Mouse (Mus musculus) embryonic facial prominence, embryonic 13.5 days (tissue): ENCODE data around the gene Hist1h2ab. TPM values are rescaled to one million over a fixed set of nuclear protein-coding genes. Genes with fewer than 3 reads are reported as not detected.
"Not testable (repeated sequence)": the region's sequence is repeated elsewhere in the genome, so short reads cannot be mapped to it uniquely, and the experiment has no call there.

Experiments
- ATAC-seq: fragments of 200-750 bp; cut with Nextera tagmentation; 2 replicates; pipeline ENCODE4 v1.8.0; 2017; ENCODE audit warnings: low read depth; ENCODE audit not compliant: insufficient number of reproducible peaks, insufficient read depth, low FRiP score, low TSS enrichment
- H3K27ac ChIP-seq: fragments of 300-500 bp; sonication (generic); 2 replicates; pipeline ENCODE4 v1.5.1; 2015; ENCODE audit warnings: moderate library complexity, mild to moderate bottlenecking, inconsistent platforms
- H3K27me3 ChIP-seq: fragments of 300-500 bp; sonication (generic); 2 replicates; pipeline ENCODE4 v1.6.1; 2015; ENCODE audit warnings: mild to moderate bottlenecking, inconsistent platforms
- H3K36me3 ChIP-seq: fragments of 300-500 bp; sonication (generic); 2 replicates; pipeline ENCODE4 v1.6.1; 2015; ENCODE audit warnings: mild to moderate bottlenecking, inconsistent platforms
- H3K4me1 ChIP-seq: fragments of 300-500 bp; sonication (generic); 2 replicates; pipeline ENCODE4 v1.6.1; 2015; ENCODE audit warnings: inconsistent platforms
- H3K4me2 ChIP-seq: fragments of 300-500 bp; sonication (generic); 2 replicates; pipeline ENCODE4 v1.6.1; 2015; ENCODE audit warnings: moderate library complexity, mild to moderate bottlenecking, inconsistent platforms
- H3K4me3 ChIP-seq: fragments of 300-500 bp; sonication (generic); 2 replicates; pipeline ENCODE4 v1.5.1; 2015; ENCODE audit warnings: mild to moderate bottlenecking, inconsistent platforms
- H3K9ac ChIP-seq: fragments of 300-500 bp; sonication (generic); 2 replicates; pipeline ENCODE4 v1.6.1; 2015; ENCODE audit warnings: mild to moderate bottlenecking, inconsistent platforms
- H3K9me3 ChIP-seq: fragments of 300-500 bp; sonication (generic); 2 replicates; pipeline ENCODE4 v1.6.1; 2016; ENCODE audit warnings: inconsistent platforms
- WGBS: fragments of 180-500 bp; shearing (Covaris S2); methylation state at CpG from one replicate; pipeline ENCODE4 v1.1.7; 2015; ENCODE audit warnings: mixed read lengths; 5-methylcytosine and 5-hydroxymethylcytosine counted together
- polyA plus RNA-seq: library from polyadenylated mRNA; unstranded; fragments of >200 nt; fragmentation: Nextera tagmentation; extraction: Ambion mirVana; gene quantifications from 2 replicates; pipeline ENCODE4 v1.2.1, GENCODE M21; 2015

Hist1h2ab gene
- polyA plus RNA-seq, 1 experiment from 2014 or later: 58.6 TPM

DNA sequence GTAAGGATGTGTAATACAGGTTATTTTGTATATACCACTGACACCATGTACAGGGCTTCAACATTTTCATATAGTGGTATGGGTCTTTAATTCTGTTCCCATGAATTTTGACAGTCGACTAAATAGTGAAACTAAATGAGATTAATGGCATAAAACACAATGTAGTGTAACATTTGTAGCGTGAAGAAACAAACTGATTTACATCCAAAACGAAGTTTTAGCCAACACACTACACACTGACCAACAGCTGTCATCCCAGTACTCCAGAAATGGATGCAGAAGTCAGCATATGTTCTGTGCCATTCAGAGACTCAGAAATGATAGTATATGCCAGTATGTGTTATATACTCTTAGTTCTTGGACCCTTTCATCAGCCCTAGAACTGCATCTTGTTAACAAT is 7.0 kb downstream of the Hist1h2ab start:
- H3K27me3 ChIP-seq: no peaks in the 10 kb centered on the region
- no peak overlapping the region for H3K4me3 ChIP-seq
- no peak for ATAC-seq
- no peaks in the 10 kb centered on the region for H3K9me3 ChIP-seq
- WGBS: 54% methylated on average over 3 of the region's 3 CpGs
- H3K36me3 ChIP-seq: no peaks in the 10 kb centered on the region
- peak overlapping the region; percentile 80 for H3K4me2 ChIP-seq
- no peak overlapping the region for H3K9ac ChIP-seq
- peak overlapping the region; percentile 94 for H3K27ac ChIP-seq
- peaks cover 14% of the 10 kb centered on the region for H3K4me1 ChIP-seq

DNA sequence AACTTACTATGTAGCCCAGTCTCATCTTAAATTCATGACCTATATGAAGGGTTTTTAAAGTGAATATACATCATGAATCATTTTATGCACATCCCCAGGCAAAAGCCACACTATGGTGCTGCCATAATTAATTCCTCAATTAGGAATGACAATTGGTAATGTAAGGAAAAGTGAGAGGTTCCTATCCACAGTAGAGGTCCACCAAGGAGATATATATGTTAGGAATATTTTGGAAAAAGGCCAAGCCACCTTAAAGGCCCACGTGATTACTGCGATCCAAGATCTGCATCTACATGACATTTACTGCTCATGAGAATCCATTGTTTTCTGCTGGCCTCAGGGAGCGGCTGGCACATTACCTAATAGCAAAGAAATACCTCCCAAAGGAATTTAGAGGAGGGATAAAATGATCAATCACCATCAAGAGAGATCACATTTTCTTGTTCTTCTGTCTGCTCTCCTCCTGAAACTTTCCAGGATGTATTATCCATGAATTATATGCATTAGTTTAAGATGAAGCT is 8.4 kb downstream of the Hist1h2ab start:
- no peaks in the 10 kb centered on the region for H3K9me3 ChIP-seq
- H3K4me2 ChIP-seq: 0 out of 2 replicates have a peak overlapping the region, but pooled peaks have one; percentile 92
- H3K9ac ChIP-seq: no peak overlapping the region
- 79% methylated on average over 3 of the region's 3 CpGs for WGBS
- H3K27me3 ChIP-seq: no peaks in the 10 kb centered on the region
- H3K27ac ChIP-seq: no peak overlapping the region
- peaks cover 18% of the 10 kb centered on the region for H3K4me1 ChIP-seq
- ATAC-seq: no peak
- H3K36me3 ChIP-seq: no peaks in the 10 kb centered on the region
- no peak overlapping the region for H3K4me3 ChIP-seq

DNA sequence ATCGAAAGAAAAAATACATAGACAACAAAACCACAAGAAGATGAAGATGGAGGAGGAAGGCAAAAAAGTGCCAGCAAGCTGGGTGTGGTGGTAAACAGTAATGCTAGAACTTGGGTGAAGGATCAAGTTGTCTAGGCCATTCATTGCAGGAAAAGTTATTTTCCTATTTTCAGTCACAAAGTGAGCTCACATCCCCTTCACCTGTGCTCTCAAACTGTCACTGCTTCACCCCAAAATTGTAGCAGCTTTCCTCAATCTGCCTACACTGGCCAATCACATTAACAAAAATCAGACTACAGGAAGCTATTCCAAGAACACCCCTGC is 9.0 kb downstream of the Hist1h2ab start:
- 71% methylated on average over 1 of the region's 1 CpGs for WGBS
- Histone ChIP-seq H3K36me3 (no peaks in the 10 kb centered on the region), H3K4me3 (peak overlapping the region; percentile 59), H3K27ac (peak overlapping the region; percentile 95), H3K9me3 (no peaks in the 10 kb centered on the region), H3K4me2 (peak overlapping the region; percentile 92), H3K9ac (peak overlapping the region; percentile 72), H3K4me1 (peaks cover 21% of the 10 kb centered on the region), H3K27me3 (no peaks in the 10 kb centered on the region)
- ATAC-seq: no peak

DNA sequence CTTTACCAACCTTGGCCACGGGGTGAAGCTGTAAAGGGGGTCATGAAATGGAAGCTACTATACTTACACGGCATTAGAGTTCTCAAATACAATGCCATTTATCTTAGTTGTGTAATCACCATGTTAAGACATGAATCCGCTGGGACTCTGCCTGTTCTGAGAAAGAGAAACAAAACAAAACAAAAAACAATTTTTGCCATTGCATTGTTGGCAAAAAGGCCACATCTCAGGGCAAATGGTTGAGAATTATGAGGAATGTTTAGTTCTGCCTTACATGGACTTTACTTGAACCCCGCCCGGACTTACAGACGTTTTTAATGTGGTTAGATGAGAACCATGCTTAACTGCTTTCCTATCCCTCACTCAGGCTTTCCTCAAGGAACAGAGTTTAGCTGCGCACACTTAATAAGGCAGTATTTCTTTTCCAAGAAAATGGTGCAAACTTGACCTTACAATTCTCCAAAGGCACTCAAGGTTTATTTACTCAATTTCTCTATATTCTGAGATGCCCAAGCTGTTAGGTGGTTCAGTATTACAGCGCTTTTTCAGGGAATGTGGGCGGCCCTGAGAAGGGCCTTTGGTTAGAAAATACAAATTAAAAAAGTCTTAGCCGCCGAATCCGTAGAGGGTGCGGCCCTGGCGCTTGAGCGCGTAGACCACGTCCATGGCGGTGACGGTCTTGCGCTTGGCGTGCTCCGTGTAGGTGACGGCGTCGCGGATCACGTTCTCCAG is 9.5 kb downstream of the Hist1h2ab start:
- Histone ChIP-seq H3K9me3 (no peaks in the 10 kb centered on the region), H3K27ac (peak overlapping the region; percentile 95), H3K4me2 (peak overlapping the region; percentile 92), H3K4me3 (peak overlapping the region; percentile 59), H3K36me3 (no peaks in the 10 kb centered on the region), H3K9ac (peak overlapping the region; percentile 72), H3K4me1 (peaks cover 21% of the 10 kb centered on the region), H3K27me3 (no peaks in the 10 kb centered on the region)
- no peak for ATAC-seq
- under 1% methylated on average over 24 of the region's 27 CpGs for WGBS

DNA sequence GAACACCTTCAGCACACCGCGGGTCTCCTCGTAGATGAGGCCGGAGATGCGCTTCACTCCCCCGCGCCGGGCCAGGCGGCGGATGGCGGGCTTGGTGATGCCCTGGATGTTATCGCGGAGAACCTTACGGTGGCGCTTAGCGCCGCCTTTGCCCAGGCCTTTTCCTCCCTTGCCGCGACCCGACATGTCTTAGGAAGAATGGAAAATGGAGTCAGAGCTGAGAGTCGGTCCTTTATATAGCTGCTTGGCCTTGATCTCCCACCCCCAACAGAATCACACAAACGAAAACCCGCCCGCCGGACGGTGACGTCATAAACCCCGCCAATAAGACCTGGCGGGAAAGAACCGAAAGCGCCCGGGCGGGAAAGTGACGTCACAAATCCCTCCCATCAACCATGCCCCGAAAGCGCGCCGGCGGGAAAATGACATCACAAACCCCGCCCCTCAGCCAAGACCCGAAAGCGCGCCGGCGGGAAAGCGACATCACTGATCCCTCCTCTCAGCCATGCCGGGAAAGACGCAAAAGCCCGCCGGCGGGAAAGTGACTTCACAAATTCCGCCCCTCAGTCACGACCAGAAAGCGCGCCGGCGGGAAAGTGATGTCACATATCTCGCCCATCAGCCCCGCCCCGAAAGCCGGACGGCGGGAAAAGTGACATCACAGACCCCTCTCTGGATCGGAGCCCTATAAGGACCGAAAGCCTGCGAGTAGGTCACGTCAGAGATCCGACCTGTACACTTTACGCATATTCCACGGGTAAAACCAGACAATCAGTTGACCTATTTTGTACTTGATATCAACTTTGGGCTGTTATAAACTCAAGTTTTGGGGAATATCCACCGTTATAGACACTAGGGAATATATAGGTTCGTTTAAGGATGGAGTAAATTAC is 10.3 kb downstream of the Hist1h2ab start, which contains the start of gene Hist1h4a:
Gene Hist1h4a (minus strand): TSS at position 259 of the 893 bp plus-strand sequence.
- H3K4me3 ChIP-seq: peak within 1 kb of the TSS; percentile 59
- peak within 1 kb of the TSS; percentile 92 for H3K4me2 ChIP-seq
- peak within 1 kb of the TSS; percentile 72 for H3K9ac ChIP-seq
- under 1% methylated on average over 65 of the region's 72 CpGs for WGBS
- peaks cover 21% of the 10 kb centered on the region for H3K4me1 ChIP-seq
- ATAC-seq: peak; percentile 70
- H3K27me3 ChIP-seq: no peaks in the 10 kb centered on the region
- H3K9me3 ChIP-seq: no peaks in the 10 kb centered on the region
- H3K27ac ChIP-seq: peak within 1 kb of the TSS; percentile 95
- no peaks in the 10 kb centered on the region for H3K36me3 ChIP-seq

DNA sequence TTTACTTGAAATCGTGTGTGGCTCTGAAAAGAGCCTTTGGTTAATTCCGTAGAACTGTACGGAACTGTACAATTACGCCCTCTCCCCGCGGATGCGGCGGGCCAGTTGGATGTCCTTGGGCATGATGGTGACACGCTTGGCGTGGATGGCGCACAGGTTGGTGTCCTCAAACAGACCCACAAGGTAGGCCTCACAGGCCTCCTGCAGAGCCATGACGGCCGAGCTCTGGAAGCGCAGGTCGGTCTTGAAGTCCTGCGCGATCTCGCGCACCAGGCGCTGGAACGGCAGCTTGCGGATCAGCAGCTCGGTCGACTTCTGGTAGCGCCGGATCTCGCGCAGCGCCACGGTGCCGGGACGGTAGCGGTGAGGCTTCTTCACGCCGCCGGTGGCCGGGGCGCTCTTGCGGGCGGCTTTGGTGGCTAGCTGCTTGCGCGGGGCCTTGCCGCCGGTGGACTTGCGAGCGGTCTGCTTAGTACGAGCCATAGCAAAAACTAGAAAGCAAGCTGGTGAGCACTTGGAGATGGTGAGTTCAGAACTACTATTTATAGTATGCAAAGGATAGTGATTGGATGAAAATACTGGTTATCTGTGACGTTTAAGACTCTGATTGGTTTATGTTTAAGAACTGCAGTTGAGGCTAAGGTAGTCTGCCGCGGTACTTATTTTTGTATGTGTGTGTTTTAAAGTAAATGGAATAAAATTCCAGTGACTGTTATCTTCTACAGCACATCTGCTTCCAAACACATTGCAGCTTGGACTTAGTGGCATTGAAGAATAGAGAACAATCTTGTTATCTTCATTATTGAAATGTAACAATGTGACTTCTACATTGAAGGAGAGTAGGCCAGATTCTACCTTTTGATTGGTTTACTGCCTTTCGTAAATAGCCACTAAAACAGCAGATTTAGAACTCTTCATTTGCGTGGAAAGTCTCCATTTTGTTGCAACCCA is 11.2 kb downstream of the Hist1h2ab start, which contains the start of gene Hist1h3a:
Gene Hist1h3a (minus strand): TSS at position 516 of the 951 bp plus-strand sequence.
- H3K9me3 ChIP-seq, H3K36me3 ChIP-seq, H3K27me3 ChIP-seq: not testable (repeated sequence)
- ATAC-seq: peak; percentile 44
- Histone ChIP-seq H3K4me1 (peaks cover 21% of the 10 kb centered on the region), H3K4me3 (peak within 1 kb of the TSS; percentile 59), H3K4me2 (peak within 1 kb of the TSS; percentile 92), H3K27ac (peak within 1 kb of the TSS; percentile 95), H3K9ac (peak within 1 kb of the TSS; percentile 71)
- under 1% methylated on average over 32 of the region's 52 CpGs for WGBS

DNA sequence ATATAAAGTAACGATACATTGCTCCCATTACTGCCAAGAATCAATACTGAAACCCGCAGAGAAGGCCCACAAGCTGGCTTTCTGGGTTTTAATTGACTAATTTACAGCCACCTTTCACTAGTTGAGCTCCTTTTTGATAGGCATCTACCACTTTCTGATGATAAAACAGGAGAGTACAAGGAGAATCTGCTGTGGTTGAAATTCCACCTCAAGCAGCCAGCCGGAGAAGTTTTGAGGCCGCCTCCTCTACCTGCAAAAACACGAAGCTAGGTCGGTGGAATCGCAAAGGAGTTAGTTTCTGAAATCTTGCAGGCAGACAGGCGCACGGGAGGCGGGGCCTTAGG is 12.3 kb downstream of the Hist1h2ab start:
- Histone ChIP-seq H3K9me3 (no peaks in the 10 kb centered on the region), H3K27ac (peak overlapping the region; percentile 95), H3K36me3 (no peaks in the 10 kb centered on the region), H3K4me2 (peak overlapping the region; percentile 92), H3K4me3 (peak overlapping the region; percentile 59), H3K9ac (peak overlapping the region; percentile 61), H3K4me1 (peaks cover 17% of the 10 kb centered on the region), H3K27me3 (no peaks in the 10 kb centered on the region)
- ATAC-seq: no peak
- WGBS: 1% methylated on average over 10 of the region's 10 CpGs

DNA sequence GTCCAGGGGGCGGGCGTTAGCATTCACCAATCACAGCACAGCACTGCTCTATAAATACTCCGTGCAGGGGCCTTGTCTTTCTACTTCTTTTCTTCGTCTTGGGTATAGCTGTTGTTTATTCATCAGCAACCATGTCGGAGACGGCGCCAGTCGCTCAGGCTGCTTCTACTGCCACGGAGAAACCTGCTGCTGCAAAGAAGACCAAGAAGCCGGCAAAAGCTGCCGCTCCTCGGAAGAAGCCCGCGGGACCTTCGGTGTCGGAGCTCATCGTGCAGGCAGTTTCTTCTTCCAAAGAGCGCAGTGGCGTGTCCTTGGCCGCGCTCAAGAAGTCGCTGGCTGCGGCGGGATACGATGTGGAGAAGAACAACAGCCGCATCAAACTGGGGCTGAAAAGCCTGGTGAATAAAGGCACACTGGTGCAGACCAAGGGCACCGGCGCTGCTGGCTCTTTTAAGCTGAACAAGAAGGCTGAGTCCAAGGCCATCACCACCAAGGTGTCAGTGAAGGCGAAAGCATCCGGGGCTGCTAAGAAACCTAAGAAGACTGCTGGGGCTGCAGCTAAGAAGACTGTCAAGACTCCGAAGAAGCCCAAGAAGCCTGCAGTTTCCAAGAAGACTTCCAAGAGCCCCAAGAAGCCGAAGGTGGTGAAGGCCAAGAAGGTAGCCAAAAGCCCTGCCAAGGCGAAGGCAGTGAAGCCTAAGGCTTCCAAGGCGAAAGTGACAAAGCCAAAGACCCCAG is 12.8 kb downstream of the Hist1h2ab start, which contains the start of gene Hist1h1a:
Gene Hist1h1a (plus strand): TSS at position 81 of the 738 bp plus-strand sequence.
- peak within 1 kb of the TSS; percentile 92 for H3K4me2 ChIP-seq
- no peaks in the 10 kb centered on the region for H3K36me3 ChIP-seq
- peak within 1 kb of the TSS; percentile 84 for H3K9ac ChIP-seq
- H3K9me3 ChIP-seq: no peaks in the 10 kb centered on the region
- H3K27ac ChIP-seq: peak within 1 kb of the TSS; percentile 95
- H3K4me3 ChIP-seq: peak within 1 kb of the TSS; percentile 59
- H3K27me3 ChIP-seq: no peaks in the 10 kb centered on the region
- WGBS: 3% methylated on average over 34 of the region's 34 CpGs
- ATAC-seq: peak; percentile 80
- peaks cover 17% of the 10 kb centered on the region for H3K4me1 ChIP-seq

DNA sequence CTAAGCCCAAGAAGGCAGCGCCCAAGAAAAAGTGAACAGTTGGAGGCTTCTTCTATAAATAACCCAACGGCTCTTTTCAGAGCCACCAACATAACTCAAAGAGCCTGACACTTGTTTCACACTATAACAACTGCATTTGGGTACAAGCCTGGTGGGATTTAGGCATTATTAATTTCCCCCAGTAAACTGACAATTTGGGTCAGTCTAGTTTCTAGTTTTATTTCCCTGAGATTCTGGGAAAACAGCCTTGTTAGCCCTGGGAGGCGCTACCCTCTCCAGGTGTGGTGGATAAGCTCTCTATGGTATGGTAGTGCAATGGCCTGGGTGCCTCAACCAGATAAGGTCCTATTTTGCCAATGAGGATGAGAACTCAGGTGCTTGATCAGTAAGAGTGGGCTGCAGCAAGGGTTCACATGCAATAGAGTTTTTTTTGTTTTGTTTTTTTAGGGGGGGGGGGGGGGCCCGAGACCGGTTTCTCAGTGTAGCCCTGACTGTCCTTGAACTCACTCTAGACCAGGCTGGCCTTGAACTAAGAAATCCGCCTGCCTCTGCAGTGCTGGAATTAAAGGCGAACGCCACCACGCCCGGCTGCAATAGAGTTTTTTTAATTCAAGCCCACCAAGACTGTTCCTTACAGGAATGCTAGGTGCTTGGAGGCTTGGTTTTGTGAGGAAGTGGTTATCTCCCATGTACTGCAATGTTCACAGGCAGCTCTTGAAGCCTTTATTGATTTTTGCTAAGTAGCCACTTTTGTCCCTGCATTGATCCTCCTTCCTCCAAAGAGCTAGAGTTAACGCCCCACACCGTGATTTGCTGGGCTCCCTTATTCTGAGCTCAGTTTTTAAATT is 13.6 kb downstream of the Hist1h2ab start:
- 31% methylated on average over 12 of the region's 12 CpGs for WGBS
- Histone ChIP-seq H3K27me3 (no peaks in the 10 kb centered on the region), H3K4me2 (peak overlapping the region; percentile 92), H3K9me3 (no peaks in the 10 kb centered on the region), H3K9ac (peak overlapping the region; percentile 84), H3K4me1 (peaks cover 17% of the 10 kb centered on the region), H3K27ac (peak overlapping the region; percentile 95), H3K36me3 (no peaks in the 10 kb centered on the region), H3K4me3 (peak overlapping the region; percentile 59)
- ATAC-seq: no peak

DNA sequence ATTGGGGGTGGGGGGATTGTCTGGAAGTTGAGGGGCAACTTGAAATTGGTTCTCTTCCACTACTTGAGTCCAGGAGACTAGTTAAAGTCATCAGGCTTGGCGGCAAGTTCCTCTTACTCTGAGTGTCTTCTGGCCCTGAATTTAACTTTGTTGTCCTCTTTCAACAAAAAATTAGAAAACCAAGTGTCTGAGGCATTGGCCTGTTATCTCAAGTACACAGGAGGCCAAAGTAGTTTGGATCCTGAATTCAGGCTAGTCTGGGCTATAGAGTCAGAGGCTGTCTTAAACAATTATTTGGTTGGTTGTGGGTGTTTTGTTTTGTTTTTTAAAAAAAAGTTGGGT is 14.2 kb downstream of the Hist1h2ab start:
- Histone ChIP-seq H3K36me3 (no peaks in the 10 kb centered on the region), H3K27ac (0 out of 2 replicates have a peak overlapping the region, but pooled peaks have one; percentile 5), H3K27me3 (no peaks in the 10 kb centered on the region), H3K9ac (no peak overlapping the region), H3K4me2 (peak overlapping the region; percentile 92; the same call in 1 of the 2 replicates), H3K9me3 (no peaks in the 10 kb centered on the region), H3K4me3 (no peak overlapping the region), H3K4me1 (peaks cover 13% of the 10 kb centered on the region)
- WGBS: 70% methylated on average over 1 of the region's 1 CpGs
- ATAC-seq: no peak
